ENCODE assay signal across 9 mouse cellular contexts in genomic region chrX:7765281-7765670, GRCm38 (mm10). TPM values are rescaled to one million over a fixed set of nuclear protein-coding genes. Genes with fewer than 3 reads are reported as not detected.
DNase-seq lines count a peak whose midpoint lies in the region; ATAC-seq lines count a peak whose summit lies in the region.
"Had no signal": no experiment of that assay in that cellular context is flagged by ENCODE, and none has a peak within 500 bp of the region (broad histone marks: within the 10 kb centered on the region; RNA-seq: fewer than 3 reads in every experiment).

No protein-coding gene starts in this region.

- peak overlapping the region; percentile 73 for H3K4me2 ChIP-seq in heart, embryonic 11.5 days
- H3K4me2 ChIP-seq in hindbrain, embryonic 15.5 days, result peak overlapping the region; percentile 67
- H3K4me2 ChIP-seq in midbrain, embryonic 12.5 days (replicated peaks), result peak overlapping the region; percentile 63

- peaks cover 11% of the 10 kb centered on the region; the same call in 1 of the 2 replicates for H3K4me1 ChIP-seq in heart, embryonic 11.5 days (ENCODE audit: control insufficient read depth, insufficient read depth, low read length)
- H3K4me1 ChIP-seq in brown adipose tissue, adult 24 weeks (ENCODE audit: control insufficient read depth, insufficient read depth, insufficient read length, low read length), result no peaks in the 10 kb centered on the region
- peaks cover 28% of the 10 kb centered on the region for H3K4me1 ChIP-seq in hindbrain, embryonic 15.5 days (replicated peaks)
- peaks cover 18% of the 10 kb centered on the region; the same call in 1 of the 2 replicates for H3K4me1 ChIP-seq in midbrain, embryonic 12.5 days

- intact Hi-C loops in heart, postnatal 14 days (cut with DNase I), result no loop called here

- H3K27me3 ChIP-seq in heart, embryonic 11.5 days (ENCODE audit: control insufficient read depth, insufficient read depth, low read length), result no peaks in the 10 kb centered on the region
- no peaks in the 10 kb centered on the region for H3K27me3 ChIP-seq in hindbrain, embryonic 15.5 days
- H3K27me3 ChIP-seq in midbrain, embryonic 12.5 days, result no peaks in the 10 kb centered on the region
- H3K27me3 ChIP-seq: Patski had no signal

- ATAC-seq in heart, embryonic 11.5 days (replicated peaks; ENCODE audit: insufficient number of reproducible peaks, low FRiP score, low TSS enrichment), result no peak
- ATAC-seq in hindbrain, embryonic 15.5 days (ENCODE audit: low FRiP score, low read depth), result no peak
- no peak for ATAC-seq in midbrain, embryonic 12.5 days (ENCODE audit: low FRiP score, low read depth)

- peaks cover 3% of the 10 kb centered on the region; the same call in 1 of the 2 replicates for H3K36me3 ChIP-seq in heart, embryonic 11.5 days (ENCODE audit: control insufficient read depth, insufficient read depth, low read length)
- peaks cover 22% of the 10 kb centered on the region for H3K36me3 ChIP-seq in hindbrain, embryonic 15.5 days
- peaks cover 16% of the 10 kb centered on the region for H3K36me3 ChIP-seq in midbrain, embryonic 12.5 days

- WGBS in heart, embryonic 11.5 days (ENCODE audit: insufficient replicate concordance), result 24% methylated on average over 13 of the region's 13 CpGs
- 31% methylated on average over 13 of the region's 13 CpGs for WGBS in hindbrain, embryonic 15.5 days
- 16% methylated on average over 13 of the region's 13 CpGs for WGBS in midbrain, embryonic 12.5 days

- peak overlapping the region; percentile 41; the same call in 1 of the 2 replicates for H3K27ac ChIP-seq in heart, embryonic 11.5 days (ENCODE audit: low read depth, low read length)
- peak overlapping the region; percentile 74 for H3K27ac ChIP-seq in brown adipose tissue, adult 24 weeks (replicated peaks; ENCODE audit: low read depth, low read length)
- H3K27ac ChIP-seq in hindbrain, embryonic 15.5 days (replicated peaks), result no peak overlapping the region
- no peak overlapping the region for H3K27ac ChIP-seq in midbrain, embryonic 12.5 days (replicated peaks)

- no peak for DNase-seq in heart, postnatal 14 days
- no peak for DNase-seq in urinary bladder, postnatal 4 days (ENCODE audit: low spot score in 2 of 2)
- DNase-seq in thymus, postnatal 0 days (ENCODE audit: low spot score), result no peak
- no peak for DNase-seq in left cerebral cortex, adult 11 months (ENCODE audit: low spot score)

- H3K4me3 ChIP-seq in heart, embryonic 11.5 days (ENCODE audit: low read depth, low read length), result peak overlapping the region; percentile 38
- peak overlapping the region; percentile 96 for H3K4me3 ChIP-seq in brown adipose tissue, adult 24 weeks (ENCODE audit: insufficient read depth, low read depth, low read length)
- H3K4me3 ChIP-seq in hindbrain, embryonic 15.5 days, result peak overlapping the region; percentile 69
- peak overlapping the region; percentile 66 for H3K4me3 ChIP-seq in midbrain, embryonic 12.5 days

- H3K9ac ChIP-seq in heart, embryonic 11.5 days (ENCODE audit: low read depth, low read length), result peak overlapping the region; percentile 46; the same call in 1 of the 2 replicates
- peak overlapping the region; percentile 33 for H3K9ac ChIP-seq in hindbrain, embryonic 15.5 days
- H3K9ac ChIP-seq in midbrain, embryonic 12.5 days (replicated peaks), result peak overlapping the region; percentile 37

- no peaks in the 10 kb centered on the region for H3K9me3 ChIP-seq in heart, embryonic 11.5 days (replicated peaks; ENCODE audit: control insufficient read depth, low read length)
- no peaks in the 10 kb centered on the region for H3K9me3 ChIP-seq in hindbrain, embryonic 15.5 days
- no peaks in the 10 kb centered on the region for H3K9me3 ChIP-seq in midbrain, embryonic 12.5 days

RNA-seq across cellular contexts. Expression of gene Tfe3, which starts 2.9 kb away (rescaled TPM):
- 12.1 and 15.0 TPM in 2 replicates for polyA plus RNA-seq in heart, embryonic 11.5 days (2014; fragmentation: Nextera tagmentation; extraction: Ambion mirVana)
- 10 to 100 TPM; 14.8 to 19.9 TPM for total RNA-seq in heart, postnatal 14 days (2021)
- polyA plus RNA-seq in brown adipose tissue, adult 24 weeks (2012; ENCODE audit: insufficient read depth, insufficient read length, missing spikeins), result 22.3 and 27.5 TPM in 2 replicates
- polyA plus RNA-seq in hindbrain, embryonic 15.5 days (2015; fragmentation: Nextera tagmentation; extraction: Ambion mirVana), result 24.1 and 25.5 TPM in 2 replicates
- 37.6 and 39.1 TPM in 2 replicates for polyA plus RNA-seq in midbrain, embryonic 12.5 days (2016; fragmentation: Nextera tagmentation; extraction: Ambion mirVana)
- 11.4 TPM in 2 replicates for polyA plus RNA-seq in thymus, postnatal 0 days (2015; fragmentation: Nextera tagmentation; extraction: Ambion mirVana)

RNA-seq across cellular contexts. Expression of gene Ccdc120, which starts 14.6 kb away (rescaled TPM):
- polyA plus RNA-seq in heart, embryonic 11.5 days (2014; fragmentation: Nextera tagmentation; extraction: Ambion mirVana), result 5.2 and 8.5 TPM in 2 replicates
- 1 to 10 TPM in 1 of 2 experiments, under 1 TPM in 1; 0.74 to 1.2 TPM for total RNA-seq in heart, postnatal 14 days (2021)
- not detected in 2 replicates for polyA plus RNA-seq in brown adipose tissue, adult 24 weeks (2012; ENCODE audit: insufficient read depth, insufficient read length, missing spikeins)
- 63.2 and 66.1 TPM in 2 replicates for polyA plus RNA-seq in hindbrain, embryonic 15.5 days (2015; fragmentation: Nextera tagmentation; extraction: Ambion mirVana)
- polyA plus RNA-seq in midbrain, embryonic 12.5 days (2016; fragmentation: Nextera tagmentation; extraction: Ambion mirVana), result 27.5 and 34.1 TPM in 2 replicates
- 6.7 and 8.2 TPM in 2 replicates for polyA plus RNA-seq in thymus, postnatal 0 days (2015; fragmentation: Nextera tagmentation; extraction: Ambion mirVana)

RNA-seq across cellular contexts. Expression of gene Gripap1, which starts 24.3 kb away (rescaled TPM):
- polyA plus RNA-seq in heart, embryonic 11.5 days (2014; fragmentation: Nextera tagmentation; extraction: Ambion mirVana), result 26.5 and 26.8 TPM in 2 replicates
- total RNA-seq in heart, postnatal 14 days (2021), result 10 to 100 TPM; 26.1 to 31.7 TPM
- 18.6 and 19.2 TPM in 2 replicates for polyA plus RNA-seq in brown adipose tissue, adult 24 weeks (2012; ENCODE audit: insufficient read depth, insufficient read length, missing spikeins)
- polyA plus RNA-seq in hindbrain, embryonic 15.5 days (2015; fragmentation: Nextera tagmentation; extraction: Ambion mirVana), result 68.0 and 73.8 TPM in 2 replicates
- 78.3 and 80.8 TPM in 2 replicates for polyA plus RNA-seq in midbrain, embryonic 12.5 days (2016; fragmentation: Nextera tagmentation; extraction: Ambion mirVana)
- polyA plus RNA-seq in thymus, postnatal 0 days (2015; fragmentation: Nextera tagmentation; extraction: Ambion mirVana), result 40.2 and 48.1 TPM in 2 replicates

RNA-seq across cellular contexts. Expression of gene Praf2, which starts 37.0 kb away (rescaled TPM):
- polyA plus RNA-seq in heart, embryonic 11.5 days (2014; fragmentation: Nextera tagmentation; extraction: Ambion mirVana), result 52.3 and 55.9 TPM in 2 replicates
- 1 to 10 TPM; 7.0 to 8.0 TPM for total RNA-seq in heart, postnatal 14 days (2021)
- 10.2 and 10.8 TPM in 2 replicates for polyA plus RNA-seq in brown adipose tissue, adult 24 weeks (2012; ENCODE audit: insufficient read depth, insufficient read length, missing spikeins)
- 126 and 132 TPM in 2 replicates for polyA plus RNA-seq in hindbrain, embryonic 15.5 days (2015; fragmentation: Nextera tagmentation; extraction: Ambion mirVana)
- 88.8 and 89.2 TPM in 2 replicates for polyA plus RNA-seq in midbrain, embryonic 12.5 days (2016; fragmentation: Nextera tagmentation; extraction: Ambion mirVana)
- polyA plus RNA-seq in thymus, postnatal 0 days (2015; fragmentation: Nextera tagmentation; extraction: Ambion mirVana), result 14.7 and 20.6 TPM in 2 replicates

RNA-seq across cellular contexts. Expression of gene Gm45208, which starts 43.2 kb away (rescaled TPM):
- polyA plus RNA-seq in heart, embryonic 11.5 days (2014; fragmentation: Nextera tagmentation; extraction: Ambion mirVana), result 0.34 TPM in 1 of 2 replicates, not detected in the other
- not detected for total RNA-seq in heart, postnatal 14 days (2021)
- polyA plus RNA-seq in brown adipose tissue, adult 24 weeks (2012; ENCODE audit: insufficient read depth, insufficient read length, missing spikeins), result 4.0 TPM in 1 of 2 replicates, not detected in the other
- polyA plus RNA-seq in hindbrain, embryonic 15.5 days (2015; fragmentation: Nextera tagmentation; extraction: Ambion mirVana), result 1.9 TPM in 1 of 2 replicates, not detected in the other
- not detected in 2 replicates for polyA plus RNA-seq in midbrain, embryonic 12.5 days (2016; fragmentation: Nextera tagmentation; extraction: Ambion mirVana)
- polyA plus RNA-seq in thymus, postnatal 0 days (2015; fragmentation: Nextera tagmentation; extraction: Ambion mirVana), result 0.46 and 1.0 TPM in 2 replicates
- polyA plus RNA-seq: Patski had no signal

Comparison
In these comparisons a context has a peak if more than half of its experiments do, and no peak if none do; other contexts are left out.
1. H3K27ac ChIP-seq: peak in heart, embryonic 11.5 days (single experiment) and brown adipose tissue, adult 24 weeks (single experiment); none in hindbrain, embryonic 15.5 days (single experiment) and midbrain, embryonic 12.5 days (single experiment).
2. H3K4me3 ChIP-seq: peak in every context shown above with its lines; median percentile 96 in brown adipose tissue, adult 24 weeks; 69 in hindbrain, embryonic 15.5 days; 66 in midbrain, embryonic 12.5 days; 38 in heart, embryonic 11.5 days.
3. Peak in every context shown above with its lines, with median percentiles within 50 percentile points of each other: H3K4me2 ChIP-seq and H3K9ac ChIP-seq.